Mouse (Mus musculus) MEL (cell line): Measurements from ENCODE around the gene Nipbl. TPM values are rescaled to one million over a fixed set of nuclear protein-coding genes. Genes with fewer than 3 reads are reported as not detected.

Experiments used
- DNase-seq: peaks from one replicate; pipeline ENCODE4 v3.0.0; 2011; ENCODE audit warnings: low read depth, low spot score
- H3K27ac ChIP-seq: 2 replicates; pipeline ENCODE4 v1.5.1; 2012; ENCODE audit warnings: low read depth, mild to moderate bottlenecking, control low read depth, low read length, moderate library complexity; ENCODE audit not compliant: control insufficient read depth
- H3K27me3 ChIP-seq, 2 experiments: fragments of 150-350 bp in 1 of 2; sonication (generic) in 1 of 2; 2 replicates each; pipeline ENCODE4 v1.6.1; 2012; ENCODE audit warnings: low read length in 2 of 2, mild to moderate bottlenecking in 2 of 2, improper control_type of control experiment in 1 of 2, moderate library complexity in 1 of 2; ENCODE audit not compliant: insufficient read depth in 2 of 2, control insufficient read depth in 1 of 2
- H3K36me3 ChIP-seq, 2 experiments: 2 replicates each; pipeline ENCODE4 v1.6.1; 2012 to 2014; ENCODE audit warnings: low read length in 2 of 2, improper control_type of control experiment in 1 of 2, inconsistent platforms in 1 of 2, mild to moderate bottlenecking in 1 of 2; ENCODE audit not compliant: insufficient read depth in 2 of 2, control insufficient read depth in 1 of 2
- H3K4me1 ChIP-seq, 2 experiments: fragments of 150-350 bp in 1 of 2; sonication (generic) in 1 of 2; 2 replicates each; pipeline ENCODE4 v1.6.1; 2012; ENCODE audit warnings: low read length in 2 of 2, improper control_type of control experiment in 1 of 2, mild to moderate bottlenecking in 1 of 2; ENCODE audit not compliant: insufficient read depth in 2 of 2, control insufficient read depth in 1 of 2
- H3K4me3 ChIP-seq, 2 experiments: fragments of 150-350 bp in 1 of 2; sonication (generic) in 1 of 2; 2 replicates each; pipeline ENCODE4 v1.5.1; 2012; ENCODE audit warnings: low read depth in 2 of 2, low read length in 2 of 2, mild to moderate bottlenecking in 2 of 2, moderate library complexity in 2 of 2, control low read depth in 1 of 2, improper control_type of control experiment in 1 of 2; ENCODE audit not compliant: control insufficient read depth in 1 of 2, insufficient read depth in 1 of 2
- H3K79me2 ChIP-seq: 2 replicates; pipeline ENCODE4 v1.6.1; 2012; ENCODE audit warnings: mild to moderate bottlenecking, low read length, moderate library complexity; ENCODE audit not compliant: control insufficient read depth, poor library complexity, insufficient read depth
- H3K9ac ChIP-seq: 2 replicates; pipeline ENCODE4 v1.6.1; 2012; ENCODE audit warnings: low read depth, mild to moderate bottlenecking, control low read depth, low read length, moderate library complexity; ENCODE audit not compliant: control insufficient read depth, poor library complexity, severe bottlenecking
- H3K9me3 ChIP-seq: fragments of 150-350 bp; sonication (generic); replicated peaks from 2 replicates; pipeline ENCODE4 v1.6.1; 2012; ENCODE audit warnings: mild to moderate bottlenecking, low read length, improper control_type of control experiment, moderate library complexity; ENCODE audit not compliant: insufficient read depth
- EP300 ChIP-seq, 2 experiments: IDR thresholded peaks; 2 replicates each; pipeline ENCODE4 v1.6.1; 2011; ENCODE audit warnings: improper control_type of control experiment in 2 of 2, low read length in 2 of 2, low read depth in 1 of 2, mild to moderate bottlenecking in 1 of 2
- GATA1 ChIP-seq: IDR thresholded peaks from 2 replicates; pipeline ENCODE4 v1.6.1; 2011; ENCODE audit warnings: low read depth, low read length, improper control_type of control experiment
- JUND ChIP-seq: IDR thresholded peaks from 2 replicates; pipeline ENCODE4 v1.6.1; 2011; ENCODE audit warnings: low read depth, mild to moderate bottlenecking, improper control_type of control experiment, low read length
- MYB ChIP-seq: IDR thresholded peaks from 2 replicates; pipeline ENCODE4 v1.6.1; 2011; ENCODE audit warnings: mild to moderate bottlenecking, low read depth, low read length, improper control_type of control experiment
- NELFE ChIP-seq: IDR thresholded peaks from 2 replicates; pipeline ENCODE4 v1.6.1; 2011; ENCODE audit warnings: low read depth, low read length, improper control_type of control experiment
- POLR2A ChIP-seq, 2 experiments: IDR thresholded peaks; 2 replicates each; pipeline ENCODE4 v1.6.1; 2011 to 2012; ENCODE audit warnings: low read length in 2 of 2, mild to moderate bottlenecking in 2 of 2, control low read depth in 1 of 2, improper control_type of control experiment in 1 of 2, low read depth in 1 of 2, moderate library complexity in 1 of 2; ENCODE audit not compliant: control insufficient read depth in 1 of 2, insufficient read depth in 1 of 2, poor library complexity in 1 of 2
- RAD21 ChIP-seq: IDR thresholded peaks from 2 replicates; pipeline ENCODE4 v1.6.1; 2011; ENCODE audit warnings: mild to moderate bottlenecking, low read depth, low read length, improper control_type of control experiment
- RCOR1 ChIP-seq: IDR thresholded peaks from 2 replicates; pipeline ENCODE4 v1.6.1; 2012; ENCODE audit warnings: low read depth, mild to moderate bottlenecking, inconsistent platforms, low read length, improper control_type of control experiment
- SIN3A ChIP-seq: IDR thresholded peaks from 2 replicates; pipeline ENCODE4 v1.6.1; 2012; ENCODE audit warnings: low read length, improper control_type of control experiment, inconsistent platforms
- SMC3 ChIP-seq: IDR thresholded peaks from 2 replicates; pipeline ENCODE4 v1.6.1; 2011; ENCODE audit warnings: low read depth, low read length, improper control_type of control experiment
- TAL1 ChIP-seq: IDR thresholded peaks from 2 replicates; pipeline ENCODE4 v1.6.1; 2012; ENCODE audit warnings: mild to moderate bottlenecking, inconsistent platforms, low read length, moderate library complexity, mixed read lengths
- TBP ChIP-seq: IDR thresholded peaks from 2 replicates; pipeline ENCODE4 v1.8.0; 2011; ENCODE audit warnings: low read depth, low read length, improper control_type of control experiment
- TCF12 ChIP-seq: IDR thresholded peaks from 2 replicates; pipeline ENCODE4 v1.6.1; 2014; ENCODE audit warnings: low read depth, mild to moderate bottlenecking, inconsistent platforms, low read length, improper control_type of control experiment, moderate library complexity
- USF1 ChIP-seq: IDR thresholded peaks from 2 replicates; pipeline ENCODE4 v1.6.1; 2014; ENCODE audit warnings: low read depth, mild to moderate bottlenecking, inconsistent platforms, low read length, improper control_type of control experiment, moderate library complexity
- ZC3H11A ChIP-seq: IDR thresholded peaks from 2 replicates; pipeline ENCODE4 v1.6.1; 2012; ENCODE audit warnings: low read depth, mild to moderate bottlenecking, inconsistent platforms, low read length, improper control_type of control experiment
- ZMIZ1 ChIP-seq: IDR thresholded peaks from 2 replicates; pipeline ENCODE4 v1.6.1; 2012; ENCODE audit warnings: low read depth, mild to moderate bottlenecking, inconsistent platforms, low read length, improper control_type of control experiment, moderate library complexity
- ZNF384 ChIP-seq: IDR thresholded peaks from 2 replicates; pipeline ENCODE4 v1.6.1; 2012; ENCODE audit warnings: low read depth, mild to moderate bottlenecking, inconsistent platforms, low read length, improper control_type of control experiment
- polyA plus RNA-seq, 2 experiments: library from polyadenylated mRNA; stranded (reverse) in 1 of 2; unstranded in 1 of 2; fragments of >175 nt in 1 of 2; fragments of >200 nt in 1 of 2; gene quantifications; 2 replicates each; pipeline versions ENCODE4 v1.2.1 to v1.2.4; 2012; ENCODE audit warnings: low replicate concordance in 2 of 2, low read depth in 1 of 2; ENCODE audit not compliant: insufficient read length in 2 of 2, insufficient read depth in 1 of 2, missing spikeins in 1 of 2
- total RNA-seq: library from RNA; depleted of rRNA; stranded (reverse); fragments of 300-350 nt; gene quantifications from 2 replicates; pipeline ENCODE4 v1.2.3, GENCODE M21; 2012

Gene Nipbl
- total and polyA plus RNA-seq, 3 experiments = 21.8 to 66.3 (median 35.6) TPM

DNA sequence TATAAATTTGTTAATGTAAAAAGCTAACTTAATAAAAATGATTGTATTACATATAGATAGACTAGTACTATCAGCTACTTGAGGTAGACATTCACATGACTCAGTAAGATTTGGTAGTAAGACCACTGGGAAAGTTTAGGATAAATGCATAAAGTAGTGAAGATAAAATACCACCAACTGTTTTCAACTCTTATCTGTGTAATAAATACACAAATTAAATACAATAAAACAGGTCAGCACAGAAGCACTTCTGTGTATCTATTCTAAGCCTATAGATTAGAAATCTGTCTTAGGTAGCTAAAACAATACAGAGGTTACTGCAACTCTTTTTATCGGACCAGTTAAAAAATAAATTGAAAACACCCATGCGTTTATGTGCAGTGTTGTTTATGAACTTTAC, 119.4 kb downstream of the Nipbl start:
- no peak overlapping the region for H3K4me3 ChIP-seq
- DNase-seq = no peak

GRCm38 (mm10) chr15:8324061-8324460, 120.2 kb downstream of the Nipbl start:
- Histone ChIP-seq H3K36me3 (peaks cover 13 to 55% of the 10 kb centered on the region in 2 experiments), H3K4me1 (peaks cover 0 to 18% of the 10 kb centered on the region in 2 experiments; a peak in 3 of 4 replicates), H3K4me3 (no peak overlapping the region), H3K9ac (no peak overlapping the region), H3K9me3 (no peaks in the 10 kb centered on the region), H3K79me2 (no peaks in the 10 kb centered on the region), H3K27ac (no peak overlapping the region), H3K27me3 (no peaks in the 10 kb centered on the region)
- no peak for DNase-seq
- TF ChIP-seq TCF12 (no peak), NELFE (no peak), ZC3H11A (no peak), ZNF384 (no peak), POLR2A (IDR thresholded peaks at IDR 0.05; ENCODE audit: control insufficient read depth in 1 of 2, insufficient read depth in 1 of 2, low read depth in 1 of 2, low read length in 2 of 2, poor library complexity in 1 of 2) (no peak), TAL1 (no peak), SMC3 (no peak), TBP (no peak)

More for the DNA sequence above, 119.4 kb downstream of the Nipbl start:
- H3K4me1 ChIP-seq = peaks cover 0 to 18% of the 10 kb centered on the region in 2 experiments; a peak in 3 of 4 replicates
- no peaks in the 10 kb centered on the region for H3K79me2 ChIP-seq
- no peaks in the 10 kb centered on the region for H3K9me3 ChIP-seq
- no peak overlapping the region for H3K9ac ChIP-seq
- TF ChIP-seq RAD21 (no peak), NELFE (no peak), GATA1 (peak; percentile 60), SIN3A (no peak), MYB (peak; percentile 31; the same call in 1 of the 2 replicates), USF1 (0 out of 2 replicates have a peak, but pooled peaks have one; percentile 4), TBP (no peak), JUND (no peak), EP300 (IDR thresholded peaks at IDR 0.05; ENCODE audit: low read depth in 1 of 2, low read length in 2 of 2) (peak; percentile 46 to 74), ZMIZ1 (no peak), RCOR1 (0 out of 2 replicates have a peak, but pooled peaks have one; percentile 9)
- H3K27ac ChIP-seq = no peak overlapping the region
- H3K27me3 ChIP-seq = no peaks in the 10 kb centered on the region
- peaks cover 13 to 56% of the 10 kb centered on the region in 2 experiments for H3K36me3 ChIP-seq
